ENCODE assay signal across 27 mouse cellular contexts in genomic region chr2:172276155-172276554, GRCm38 (mm10). TPM values are rescaled to one million over a fixed set of nuclear protein-coding genes. Genes with fewer than 3 reads are reported as not detected.
DNase-seq lines count a peak whose midpoint lies in the region; ATAC-seq lines count a peak whose summit lies in the region.
"Had no signal": no experiment of that assay in that cellular context is flagged by ENCODE, and none has a peak within 500 bp of the region (broad histone marks: within the 10 kb centered on the region; RNA-seq: fewer than 3 reads in every experiment).

No protein-coding gene starts in this region.

- H3K36me3 ChIP-seq in heart, embryonic 16.5 days (ENCODE audit: control insufficient read depth, insufficient read depth): no peaks in the 10 kb centered on the region
- H3K36me3 ChIP-seq in liver, embryonic 16.5 days (ENCODE audit: control insufficient read depth, insufficient read depth): no peaks in the 10 kb centered on the region
- H3K36me3 ChIP-seq: embryonic facial prominence, embryonic 13.5 days; hindbrain, embryonic 15.5 days; midbrain, embryonic 10.5 days; neural tube, embryonic 13.5 days had no signal

- DNase-seq in CD4-positive, CD25-positive, alpha-beta regulatory T cell, adult 2 months (ENCODE audit: low read depth, low spot score): peak; percentile 1
- no peak for DNase-seq in heart, postnatal 4 days
- peak; percentile 11 for DNase-seq in Muller cell, postnatal 12 days (ENCODE audit: inconsistent ontology term)
- DNase-seq in right cerebral cortex, postnatal 25 days: no peak
- DNase-seq in left cerebral cortex, adult 18-20 months (ENCODE audit: low spot score in 2 of 2): no peak
- DNase-seq: adrenal gland, postnatal 14 days; cerebellum, adult 8-10 months; heart, adult 11 months; left cerebral cortex, postnatal 4 days; lung, adult 18-20 months; lung, postnatal 36 days; right cerebral cortex, adult 18-20 months; thymus, postnatal 4 days had no signal

- WGBS in heart, embryonic 16.5 days: 12% methylated on average over 5 of the region's 5 CpGs
- 25% methylated on average over 5 of the region's 5 CpGs for WGBS in liver, embryonic 16.5 days (ENCODE audit: insufficient replicate concordance)

- H3K4me2 ChIP-seq in heart, embryonic 16.5 days (ENCODE audit: low read depth, low read length): no peak overlapping the region
- H3K4me2 ChIP-seq in liver, embryonic 16.5 days (ENCODE audit: low read depth, low read length): no peak overlapping the region
- H3K4me2 ChIP-seq: embryonic facial prominence, embryonic 13.5 days; hindbrain, embryonic 15.5 days; neural tube, embryonic 13.5 days had no signal

- H3K9ac ChIP-seq in heart, embryonic 16.5 days (ENCODE audit: low read length): no peak overlapping the region
- H3K9ac ChIP-seq in liver, embryonic 16.5 days (ENCODE audit: low read depth, low read length): no peak overlapping the region
- H3K9ac ChIP-seq: embryonic facial prominence, embryonic 13.5 days; hindbrain, embryonic 15.5 days; neural tube, embryonic 13.5 days had no signal

- no peaks in the 10 kb centered on the region for H3K4me1 ChIP-seq in heart, embryonic 16.5 days (ENCODE audit: control insufficient read depth, insufficient read depth, low read length)
- no peaks in the 10 kb centered on the region; the same call in 1 of the 2 replicates for H3K4me1 ChIP-seq in liver, embryonic 16.5 days (ENCODE audit: control insufficient read depth, low read depth, low read length)

- ATAC-seq in CD4-positive, CD25-positive, alpha-beta regulatory T cell, adult 4 months: no peak
- peak; percentile 37; the same call in 1 of the 2 replicates for ATAC-seq in heart, embryonic 16.5 days (replicated peaks; ENCODE audit: extremely low read depth, insufficient read depth, low FRiP score)
- peak; percentile 50 for ATAC-seq in liver, embryonic 16.5 days (ENCODE audit: low read depth)
- ATAC-seq: forebrain, embryonic 16.5 days; intestine, embryonic 16.5 days had no signal

- no peak overlapping the region for H3K27ac ChIP-seq in heart, embryonic 16.5 days (ENCODE audit: low read length)
- H3K27ac ChIP-seq in liver, embryonic 16.5 days (ENCODE audit: low read length): no peak overlapping the region
- H3K27ac ChIP-seq: embryonic facial prominence, embryonic 13.5 days; hindbrain, embryonic 15.5 days; midbrain, embryonic 10.5 days; neural tube, embryonic 13.5 days had no signal

- H3K4me3 ChIP-seq in heart, embryonic 16.5 days (ENCODE audit: low read length): no peak overlapping the region
- H3K4me3 ChIP-seq in liver, embryonic 16.5 days (ENCODE audit: low read depth, low read length): no peak overlapping the region
- H3K4me3 ChIP-seq: embryonic facial prominence, embryonic 13.5 days; hindbrain, embryonic 15.5 days; midbrain, embryonic 10.5 days; neural tube, embryonic 13.5 days had no signal

- no peaks in the 10 kb centered on the region for H3K27me3 ChIP-seq in heart, embryonic 16.5 days (ENCODE audit: control insufficient read depth, insufficient read depth, low read length)
- no peaks in the 10 kb centered on the region for H3K27me3 ChIP-seq in liver, embryonic 16.5 days (ENCODE audit: control insufficient read depth, insufficient read depth, low read depth, low read length)
- H3K27me3 ChIP-seq: embryonic facial prominence, embryonic 13.5 days; hindbrain, embryonic 15.5 days; neural tube, embryonic 13.5 days had no signal

- no peaks in the 10 kb centered on the region for H3K9me3 ChIP-seq in heart, embryonic 16.5 days (replicated peaks; ENCODE audit: control insufficient read depth, low read length)
- H3K9me3 ChIP-seq in liver, embryonic 16.5 days (replicated peaks; ENCODE audit: control insufficient read depth, low read length): no peaks in the 10 kb centered on the region
- H3K9me3 ChIP-seq: embryonic facial prominence, embryonic 13.5 days; hindbrain, embryonic 15.5 days; neural tube, embryonic 13.5 days had no signal

RNA-seq across cellular contexts. Expression of gene Mc3r, which starts 27.9 kb away (rescaled TPM):
- not detected for polyA plus RNA-seq in CD4-positive, CD25-positive, alpha-beta regulatory T cell, adult 4 months (2017; shearing (Covaris generic))
- not detected in 2 replicates for polyA plus RNA-seq in heart, embryonic 16.5 days (2015; fragmentation: Nextera tagmentation; extraction: Ambion mirVana)
- not detected for total RNA-seq in heart, postnatal 4 days (2021)
- polyA plus RNA-seq in liver, embryonic 16.5 days (2015; fragmentation: Nextera tagmentation; extraction: Ambion mirVana): 0.04 and 0.06 TPM in 2 replicates
- total RNA-seq in left cerebral cortex, adult 18-20 months (2021): under 1 TPM; 0.21 to 0.26 TPM
- total RNA-seq: adrenal gland, postnatal 14 days; common myeloid progenitor, adult 5-6 weeks; ES-E14; gastrocnemius, adult 18-20 months; monocyte, adult 5-6 weeks had no signal
- polyA plus RNA-seq: embryonic facial prominence, embryonic 13.5 days; intestine, embryonic 16.5 days; kidney, embryonic 16.5 days; midbrain, embryonic 10.5 days had no signal

Comparison
In these comparisons a context has a peak if more than half of its experiments do, and no peak if none do; other contexts are left out.
1. DNase-seq: peak in CD4-positive, CD25-positive, alpha-beta regulatory T cell, adult 2 months (single experiment) and Muller cell, postnatal 12 days (single experiment); none in heart, postnatal 4 days (single experiment), right cerebral cortex, postnatal 25 days (single experiment) and left cerebral cortex, adult 18-20 months (0 of 2).